Mouse (Mus musculus): Measurements from ENCODE around the gene Zdhhc24.
"Not testable (repeated sequence)": the region's sequence is repeated elsewhere in the genome, so short reads cannot be mapped to it uniquely, and the experiment has no call there.

Gene Zdhhc24

GRCm38 (mm10) chr19:4878405-4879323 lies at the start of gene Zdhhc24:
Gene Zdhhc24 (plus strand): TSS chr19:4878668.
- DNase-seq (ENCODE audit: low spot score), result peak; percentile 95

- peak; percentile 56 for DNase-seq (ENCODE audit: low spot score)
Observed at GRCm38 (mm10) chr19:4829156-4829555, 49.3 kb upstream of the Zdhhc24 start.

- no peak for DNase-seq (ENCODE audit: low spot score)
Observed at GRCm38 (mm10) chr19:4833977-4834376, 44.5 kb upstream of the Zdhhc24 start.

GRCm38 (mm10) chr19:4836096-4836495 lies 42.4 kb upstream of the Zdhhc24 start:
- no peak for DNase-seq (ENCODE audit: low spot score)

- no peak for DNase-seq (ENCODE audit: low spot score)
Observed at GRCm38 (mm10) chr19:4837049-4837448, 41.4 kb upstream of the Zdhhc24 start.

GRCm38 (mm10) chr19:4838526-4839140 lies 39.8 kb upstream of the Zdhhc24 start:
- no peak for DNase-seq (ENCODE audit: low spot score)

- DNase-seq (ENCODE audit: low spot score), result peak; percentile 96
Observed at GRCm38 (mm10) chr19:4839149-4839548, 39.3 kb upstream of the Zdhhc24 start, which contains the start of the genes Ccs and Ccdc87. Gene Ccs (minus strand): TSS chr19:4839332. Gene Ccdc87 (plus strand): TSS chr19:4839366.

- DNase-seq (ENCODE audit: low spot score), result no peak
Observed at GRCm38 (mm10) chr19:4840848-4841247, 37.6 kb upstream of the Zdhhc24 start.

- DNase-seq (ENCODE audit: low spot score), result no peak
Observed at GRCm38 (mm10) chr19:4842611-4843010, 35.9 kb upstream of the Zdhhc24 start.

GRCm38 (mm10) chr19:4845846-4846245 lies 32.6 kb upstream of the Zdhhc24 start:
- no peak for DNase-seq (ENCODE audit: low spot score)

- DNase-seq (ENCODE audit: low spot score), result no peak
Observed at GRCm38 (mm10) chr19:4847490-4847889, 31.0 kb upstream of the Zdhhc24 start.

- DNase-seq (ENCODE audit: low spot score), result no peak
Observed at GRCm38 (mm10) chr19:4849800-4850199, 28.7 kb upstream of the Zdhhc24 start.

- DNase-seq (ENCODE audit: low spot score), result no peak
Observed at GRCm38 (mm10) chr19:4850281-4850680, 28.2 kb upstream of the Zdhhc24 start.

- peak; percentile 88 for DNase-seq (ENCODE audit: low spot score)
Observed at GRCm38 (mm10) chr19:4854552-4855469, 23.7 kb upstream of the Zdhhc24 start, which contains the start of gene Ctsf. Gene Ctsf (plus strand): TSS chr19:4855130.

- no peak for DNase-seq (ENCODE audit: low spot score)
Observed at GRCm38 (mm10) chr19:4855470-4855820, 23.0 kb upstream of the Zdhhc24 start.

GRCm38 (mm10) chr19:4855951-4856350 lies 22.5 kb upstream of the Zdhhc24 start:
- DNase-seq (ENCODE audit: low spot score), result no peak

- no peak for DNase-seq (ENCODE audit: low spot score)
Observed at GRCm38 (mm10) chr19:4859081-4859480, 19.4 kb upstream of the Zdhhc24 start.

GRCm38 (mm10) chr19:4863048-4863447 lies 15.4 kb upstream of the Zdhhc24 start:
- DNase-seq (ENCODE audit: low spot score), result no peak

GRCm38 (mm10) chr19:4865147-4865546 lies 13.3 kb upstream of the Zdhhc24 start:
- peak; percentile 24 for DNase-seq (ENCODE audit: low spot score)

- not testable (repeated sequence) for DNase-seq (ENCODE audit: low spot score)
Observed at GRCm38 (mm10) chr19:4874613-4875012, 3.9 kb upstream of the Zdhhc24 start.

GRCm38 (mm10) chr19:4876241-4876640 lies 2.2 kb upstream of the Zdhhc24 start:
- no peak for DNase-seq (ENCODE audit: low spot score)

GRCm38 (mm10) chr19:4876755-4877154 lies 1.7 kb upstream of the Zdhhc24 start:
- no peak for DNase-seq (ENCODE audit: low spot score)

All from ovary, postnatal 36 days (tissue).